Mouse (Mus musculus) lung, embryonic 14.5 days (tissue): ENCODE measurements at regions not wholly inside any gene's neighbourhood (a gene's known extent, or its start where the extent isn't known, plus 50 kb on each side); places are given as distances from the start of the nearest gene placed in this dataset.

Source experiments
- ATAC-seq: fragments of 200-750 bp; cut with Nextera tagmentation; 2 replicates; pipeline ENCODE4 v1.8.0; 2017; ENCODE audit warnings: mild to moderate bottlenecking, moderate TSS enrichment, moderate library complexity; ENCODE audit not compliant: insufficient read depth
- DNase-seq: peaks from one replicate; pipeline ENCODE4 v3.0.0-alpha.2; 2015
- H3K27ac ChIP-seq: fragments of 300-500 bp; sonication (generic); 2 replicates; pipeline ENCODE4 v1.5.1; 2014; ENCODE audit warnings: low read depth, mild to moderate bottlenecking, moderate library complexity
- H3K27me3 ChIP-seq: fragments of 300-500 bp; sonication (generic); 2 replicates; pipeline ENCODE4 v1.6.1; 2014; ENCODE audit warnings: low read length, control low read depth; ENCODE audit not compliant: insufficient read depth
- H3K36me3 ChIP-seq: fragments of 300-500 bp; sonication (generic); 2 replicates; pipeline ENCODE4 v1.6.1; 2014; ENCODE audit warnings: control low read depth; ENCODE audit not compliant: insufficient read depth
- H3K4me1 ChIP-seq: fragments of 300-500 bp; sonication (generic); 2 replicates; pipeline ENCODE4 v1.6.1; 2014; ENCODE audit warnings: antibody characterized with exemption, control low read depth; ENCODE audit not compliant: insufficient read depth
- H3K4me2 ChIP-seq: fragments of 300-500 bp; sonication (generic); 2 replicates; pipeline ENCODE4 v1.6.1; 2014; ENCODE audit warnings: mild to moderate bottlenecking
- H3K4me3 ChIP-seq: fragments of 300-500 bp; sonication (generic); 2 replicates; pipeline ENCODE4 v1.5.1; 2014; ENCODE audit warnings: low read depth, low read length
- H3K9ac ChIP-seq: fragments of 300-500 bp; sonication (generic); 2 replicates; pipeline ENCODE4 v1.6.1; 2014
- H3K9me3 ChIP-seq: fragments of 300-500 bp; sonication (generic); 2 replicates; pipeline ENCODE4 v1.6.1; 2016; ENCODE audit warnings: low read depth, low read length, control low read depth
- CTCF ChIP-seq: IDR thresholded peaks from 2 replicates; pipeline ENCODE4 v1.5.1; 2016; ENCODE audit warnings: antibody characterized with exemption, low read depth
- WGBS: fragments of 180-500 bp; shearing (Covaris S2); extraction: QIAGEN DNeasy Blood & Tissue Kit; methylation state at CpG from one replicate; pipeline ENCODE4 v1.1.7; 2014; 5-methylcytosine and 5-hydroxymethylcytosine counted together

DNA sequence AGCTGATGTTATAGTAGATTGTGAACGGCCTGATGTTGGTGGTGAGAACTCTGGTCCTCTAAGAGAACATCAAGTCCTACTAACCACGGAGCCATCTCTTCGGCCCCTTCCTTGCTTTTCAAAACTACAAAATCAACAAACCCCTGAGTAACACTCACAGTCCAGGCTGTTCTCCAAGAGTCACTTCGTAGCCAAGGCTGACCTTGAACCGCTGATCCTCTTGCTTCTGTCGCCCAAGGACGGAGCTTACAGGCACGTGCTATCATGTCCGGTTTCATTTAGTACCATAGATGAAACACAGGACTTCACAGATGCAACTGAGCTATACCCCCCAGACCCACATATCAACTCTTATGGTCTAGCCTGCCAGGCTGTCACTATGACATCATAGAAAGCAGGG, 279.4 kb downstream of the Hlx start:
- ATAC-seq (no peak), DNase-seq (no peak)
- Histone ChIP-seq H3K4me2 (no peak overlapping the region), H3K9me3 (no peaks in the 10 kb centered on the region), H3K27me3 (no peaks in the 10 kb centered on the region), H3K4me3 (no peak overlapping the region), H3K4me1 (no peaks in the 10 kb centered on the region), H3K27ac (no peak overlapping the region), H3K36me3 (no peaks in the 10 kb centered on the region), H3K9ac (no peak overlapping the region)
- 89% methylated on average over 9 of the region's 9 CpGs for WGBS
- TF ChIP-seq CTCF, result no peak

DNA sequence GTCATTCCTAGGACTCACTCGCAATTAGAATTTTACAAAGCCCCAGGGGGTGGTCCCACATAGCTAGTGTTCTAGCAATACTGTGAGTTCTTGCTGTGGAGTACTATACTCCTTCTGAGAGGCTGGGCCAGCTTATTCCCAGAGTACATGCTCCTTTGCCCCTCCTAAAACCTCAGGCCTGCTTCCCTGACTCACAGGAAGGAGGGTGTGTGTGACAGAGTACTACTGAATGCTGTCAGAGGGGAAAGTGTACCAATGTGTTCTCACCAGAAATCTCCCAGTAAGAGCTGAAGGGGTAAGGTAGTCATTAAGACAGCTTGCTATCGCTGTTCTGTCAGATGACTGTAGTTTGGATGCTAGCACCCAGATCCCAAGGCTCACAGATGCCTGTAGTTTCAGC, 280.7 kb downstream of the Hlx start:
- no peaks in the 10 kb centered on the region for H3K36me3 ChIP-seq
- DNase-seq (no peak), ATAC-seq (no peak)
- 74% methylated on average over 2 of the region's 2 CpGs for WGBS
- TF ChIP-seq CTCF, result no peak
- no peak overlapping the region for H3K4me3 ChIP-seq
- H3K9ac ChIP-seq, result no peak overlapping the region
- H3K4me2 ChIP-seq, result no peak overlapping the region
- no peaks in the 10 kb centered on the region for H3K4me1 ChIP-seq
- no peaks in the 10 kb centered on the region for H3K9me3 ChIP-seq
- H3K27ac ChIP-seq, result no peak overlapping the region
- H3K27me3 ChIP-seq, result no peaks in the 10 kb centered on the region

DNA sequence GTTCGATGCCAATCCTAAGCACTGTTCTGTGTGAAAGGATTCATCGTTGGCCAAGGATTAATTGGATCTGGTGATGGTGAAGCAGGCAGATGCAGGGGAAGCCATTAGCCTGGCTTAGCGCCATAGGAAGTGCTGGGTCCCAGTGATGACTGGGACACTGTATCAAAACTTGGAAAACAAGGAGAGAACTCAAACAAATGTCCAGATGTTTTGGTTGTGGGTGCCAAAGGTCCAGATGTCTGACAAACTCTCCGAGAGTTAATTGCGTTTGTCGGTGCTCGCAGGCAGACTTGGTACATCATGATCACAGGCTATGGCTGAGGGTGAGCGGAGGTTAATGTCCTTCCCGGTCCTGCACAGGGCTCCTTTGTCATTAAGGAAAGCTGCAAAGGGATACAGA, 283.4 kb downstream of the Hlx start:
- no peak overlapping the region for H3K4me3 ChIP-seq
- no peaks in the 10 kb centered on the region for H3K4me1 ChIP-seq
- no peaks in the 10 kb centered on the region for H3K27me3 ChIP-seq
- TF ChIP-seq CTCF, result no peak
- no peaks in the 10 kb centered on the region for H3K9me3 ChIP-seq
- 43% methylated on average over 9 of the region's 9 CpGs for WGBS
- DNase-seq, result peak; percentile 89
- no peak overlapping the region for H3K4me2 ChIP-seq
- H3K9ac ChIP-seq, result no peak overlapping the region
- no peak overlapping the region for H3K27ac ChIP-seq
- H3K36me3 ChIP-seq, result no peaks in the 10 kb centered on the region
- peak; percentile 72 for ATAC-seq

DNA sequence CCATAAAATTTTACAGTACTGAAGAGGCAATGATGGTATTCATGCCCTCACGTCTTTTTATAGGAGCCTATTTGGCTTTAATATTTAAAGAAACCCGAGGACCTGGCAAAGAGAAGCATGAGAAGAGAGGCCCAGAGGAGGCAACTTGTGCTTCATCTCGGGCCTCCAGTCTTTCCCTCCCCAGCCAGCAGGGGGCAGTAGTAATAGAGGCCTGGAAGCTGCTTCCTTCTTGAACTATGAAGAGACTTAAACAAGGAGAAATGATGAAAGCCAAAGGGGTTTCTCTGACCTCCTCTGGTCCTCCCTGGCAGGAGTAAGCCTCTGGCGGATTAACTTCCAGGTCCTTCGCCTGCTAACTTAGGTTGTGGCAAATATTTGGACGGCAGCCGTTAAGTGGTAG, 284.5 kb downstream of the Hlx start:
- 48% methylated on average over 7 of the region's 7 CpGs for WGBS
- Histone ChIP-seq H3K36me3 (no peaks in the 10 kb centered on the region), H3K4me2 (no peak overlapping the region), H3K27ac (no peak overlapping the region), H3K27me3 (no peaks in the 10 kb centered on the region), H3K9me3 (no peaks in the 10 kb centered on the region), H3K4me3 (no peak overlapping the region), H3K9ac (no peak overlapping the region), H3K4me1 (no peaks in the 10 kb centered on the region)
- TF ChIP-seq CTCF, result peak; percentile 80
- ATAC-seq (no peak), DNase-seq (peak; percentile 85)

DNA sequence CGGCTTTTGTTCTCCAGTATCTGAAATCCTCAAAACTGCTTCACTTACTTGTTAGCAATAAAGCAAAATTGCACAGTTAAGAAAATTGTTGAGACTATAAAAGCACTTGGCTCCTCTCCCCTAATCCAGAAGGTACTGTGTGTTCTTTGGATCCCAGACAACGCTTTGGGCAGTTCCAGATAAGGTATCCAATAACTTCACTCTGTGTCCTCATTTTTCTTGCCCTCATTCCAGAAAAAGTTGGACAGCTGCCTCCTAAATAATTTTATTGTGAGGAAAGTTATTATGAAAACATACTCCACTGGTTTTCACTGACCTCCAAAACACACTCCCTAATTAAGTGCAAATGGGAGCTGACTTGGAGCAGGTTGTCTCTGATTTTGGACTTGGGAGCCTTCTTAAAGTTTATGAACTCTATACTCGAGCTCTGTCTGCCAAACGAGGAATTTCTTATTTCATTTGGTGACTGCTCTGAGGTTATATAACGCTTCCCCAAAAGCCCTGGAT, 285.2 kb downstream of the Hlx start:
- Histone ChIP-seq H3K4me1 (no peaks in the 10 kb centered on the region), H3K9ac (no peak overlapping the region), H3K27ac (no peak overlapping the region; the same call in 1 of the 2 replicates), H3K36me3 (no peaks in the 10 kb centered on the region), H3K4me2 (no peak overlapping the region), H3K4me3 (no peak overlapping the region), H3K9me3 (no peaks in the 10 kb centered on the region), H3K27me3 (no peaks in the 10 kb centered on the region)
- 39% methylated on average over 5 of the region's 5 CpGs for WGBS
- no peak for TF ChIP-seq CTCF
- DNase-seq (peak; percentile 82), ATAC-seq (no peak)

DNA sequence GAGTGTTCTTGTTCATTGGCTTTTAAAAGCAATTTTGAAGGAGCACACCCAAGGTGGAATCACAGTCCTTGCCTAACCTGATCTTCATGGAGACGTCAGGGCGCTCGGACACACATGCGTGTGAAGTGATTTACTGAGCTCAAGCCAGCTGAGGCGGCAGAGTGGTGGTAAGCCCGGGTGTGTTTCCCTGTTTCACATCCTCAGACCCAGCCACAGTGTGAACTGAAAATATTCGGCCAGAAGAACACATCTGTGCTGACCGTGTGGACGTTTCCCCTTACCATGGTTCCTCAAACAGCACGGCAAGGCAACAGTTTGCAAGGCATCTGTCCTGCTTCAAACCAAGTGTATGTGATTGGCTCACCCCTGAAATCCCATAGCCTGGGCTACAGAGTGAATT, 288.2 kb downstream of the Hlx start:
- H3K9ac ChIP-seq, result no peak overlapping the region
- WGBS, result 82% methylated on average over 10 of the region's 10 CpGs
- ATAC-seq, result no peak

DNA sequence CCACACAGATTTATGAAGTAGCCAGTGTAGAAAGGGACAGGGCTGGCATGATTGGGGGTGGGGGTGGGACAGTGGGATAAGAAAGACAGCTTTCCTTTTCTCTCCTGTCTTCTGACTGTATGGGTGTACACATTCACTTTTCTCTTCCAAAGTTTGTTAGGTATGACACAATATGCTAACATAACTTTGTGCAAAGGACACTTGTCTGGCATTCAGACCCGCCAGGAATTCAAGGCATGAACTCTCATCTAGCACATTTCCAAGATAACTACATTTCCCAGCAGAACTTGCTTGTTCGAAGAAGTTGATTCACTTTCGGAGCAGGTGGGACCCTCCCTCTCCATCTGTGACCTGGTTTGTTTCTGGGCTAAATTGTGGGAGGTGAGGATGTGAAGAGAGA, 289.7 kb downstream of the Hlx start:
- no peak overlapping the region for H3K9ac ChIP-seq
- WGBS, result 36% methylated on average over 3 of the region's 3 CpGs
- ATAC-seq (no peak; the same call in 1 of the 2 replicates), DNase-seq (peak; percentile 42)
- no peak for TF ChIP-seq CTCF
- no peak overlapping the region for H3K4me2 ChIP-seq
- H3K9me3 ChIP-seq, result no peaks in the 10 kb centered on the region
- no peaks in the 10 kb centered on the region; the same call in 1 of the 2 replicates for H3K4me1 ChIP-seq
- no peaks in the 10 kb centered on the region for H3K36me3 ChIP-seq
- no peaks in the 10 kb centered on the region for H3K27me3 ChIP-seq
- H3K4me3 ChIP-seq, result no peak overlapping the region
- H3K27ac ChIP-seq, result no peak overlapping the region

More for the DNA sequence above, 288.2 kb downstream of the Hlx start:
- DNase-seq, result no peak
- H3K4me3 ChIP-seq, result no peak overlapping the region
- no peaks in the 10 kb centered on the region for H3K36me3 ChIP-seq
- H3K9me3 ChIP-seq, result no peaks in the 10 kb centered on the region
- no peaks in the 10 kb centered on the region; the same call in 1 of the 2 replicates for H3K4me1 ChIP-seq
- no peak for TF ChIP-seq CTCF
- no peaks in the 10 kb centered on the region for H3K27me3 ChIP-seq
- H3K27ac ChIP-seq, result no peak overlapping the region
- no peak overlapping the region for H3K4me2 ChIP-seq
